ENCODE assay signal across 16 mouse cellular contexts in genomic region chr2:19316056-19316455, GRCm38 (mm10). TPM values are rescaled to one million over a fixed set of nuclear protein-coding genes. Genes with fewer than 3 reads are reported as not detected.
A peak's percentile ranks its signal among the peaks of the same experiment; 100 is the strongest.
DNase-seq lines count a peak whose midpoint lies in the region; ATAC-seq lines count a peak whose summit lies in the region.
"Had no signal": no experiment of that assay in that cellular context is flagged by ENCODE, and none has a peak within 500 bp of the region (broad histone marks: within the 10 kb centered on the region; RNA-seq: fewer than 3 reads in every experiment).

No protein-coding gene starts in this region.

- ATAC-seq in CD4-positive, CD25-positive, alpha-beta regulatory T cell, adult 4 months = no peak
- ATAC-seq in megakaryocyte progenitor cell, adult 5-6 weeks (replicated peaks; ENCODE audit: poor library complexity) = peak; percentile 50
- ATAC-seq: forebrain, embryonic 13.5 days had no signal

- peak; percentile 22 for DNase-seq in CD4-positive, CD25-positive, alpha-beta regulatory T cell, adult 2 months (ENCODE audit: low read depth, low spot score)
- peak; percentile 33 for DNase-seq in MEL-GATA-1-ER (ENCODE audit: extremely low read depth, low read depth)
- peak; percentile 46 for DNase-seq in thymus, postnatal 14 days
- no peak for DNase-seq in layer of hippocampus, adult 9-10 months (ENCODE audit: low spot score)
- DNase-seq in yolk sac, embryonic 10.5 days (ENCODE audit: low spot score) = no peak
- DNase-seq in heart, adult 8-10 months (ENCODE audit: low spot score) = no peak
- DNase-seq: cerebellum, adult 9-10 months; gastrocnemius, postnatal 14 days; kidney, adult 18-20 months; kidney, postnatal 25 days; layer of hippocampus, adult 9-11 months; lung, adult 2 months; lung, postnatal 36 days had no signal

RNA-seq across cellular contexts. Expression of gene Msrb2, which starts 55.2 kb away (rescaled TPM):
- polyA plus RNA-seq in CD4-positive, CD25-positive, alpha-beta regulatory T cell, adult 4 months (2017; shearing (Covaris generic)) = 10 to 100 TPM; 28.2 to 30.7 TPM
- total RNA-seq in megakaryocyte progenitor cell, adult 5-6 weeks (2015) = 21.7 and 26.7 TPM in 2 replicates
- total RNA-seq in megakaryocyte progenitor cell, adult 5-6 weeks (2017) = 15.1 and 22.4 TPM in 2 replicates
- total RNA-seq in heart, adult 8-10 months (2022) = 10 to 100 TPM; 63.9 to 73.6 (median 69.8) TPM

Comparison
In these comparisons a context has a peak if more than half of its experiments do, and no peak if none do; other contexts are left out.
1. DNase-seq: peak in CD4-positive, CD25-positive, alpha-beta regulatory T cell, adult 2 months (single experiment), MEL-GATA-1-ER (single experiment) and thymus, postnatal 14 days (single experiment); none in layer of hippocampus, adult 9-10 months (single experiment), yolk sac, embryonic 10.5 days (single experiment) and heart, adult 8-10 months (single experiment).